Mouse (Mus musculus): ENCODE measurements around the gene Mmp20. TPM values are rescaled to one million over a fixed set of nuclear protein-coding genes. Genes with fewer than 3 reads are reported as not detected.

Gene Mmp20
- polyA plus RNA-seq, 1 experiment from 2014 or later, result not detected

DNA sequence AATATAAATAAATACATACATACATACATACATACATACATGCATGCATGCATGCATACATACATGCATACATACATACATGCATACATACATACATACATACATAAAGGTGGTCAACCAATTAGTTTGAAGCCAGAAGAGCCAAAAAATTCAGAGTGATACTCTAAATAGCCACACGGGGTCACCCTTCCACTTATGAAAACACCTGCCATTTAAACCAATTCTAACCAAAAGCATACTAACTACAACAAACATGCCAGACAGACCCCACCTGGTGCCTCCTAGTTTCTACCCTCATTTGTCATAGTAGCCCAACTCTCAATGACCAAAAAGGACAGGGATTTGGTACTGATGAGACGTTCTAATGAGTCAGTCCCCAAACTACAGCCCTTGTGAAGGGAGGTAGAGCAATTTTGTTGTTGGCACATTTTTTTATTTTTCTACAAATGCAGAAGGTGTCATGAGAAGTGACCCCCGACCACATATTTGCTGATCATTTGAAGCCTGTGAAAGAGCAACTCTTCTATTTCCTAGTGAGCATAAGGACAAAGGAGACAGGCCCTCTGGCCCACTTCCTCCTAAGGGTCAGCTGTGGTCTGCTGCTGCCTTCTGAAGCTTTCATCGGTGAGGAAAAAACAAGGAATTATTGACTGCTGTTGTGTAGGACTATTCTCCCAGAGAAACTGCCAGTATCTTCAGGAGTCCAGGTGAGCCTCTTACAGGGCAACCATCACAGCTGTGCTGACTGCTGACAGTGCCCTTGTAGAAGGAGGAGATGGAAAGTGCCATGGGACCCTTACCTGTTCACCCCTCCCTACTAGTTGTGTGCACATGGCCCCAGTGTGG is 86.3 kb downstream of the Mmp20 start:
- Histone ChIP-seq H3K9me3 (replicated peaks; ENCODE audit: control insufficient read depth, low read length) (no peaks in the 10 kb centered on the region), H3K4me3 (ENCODE audit: low read length) (no peak overlapping the region), H3K27me3 (ENCODE audit: control insufficient read depth, insufficient read depth, low read length) (no peaks in the 10 kb centered on the region), H3K36me3 (ENCODE audit: control insufficient read depth, insufficient read depth) (no peaks in the 10 kb centered on the region), H3K9ac (ENCODE audit: low read length) (no peak overlapping the region), H3K27ac (ENCODE audit: low read length) (no peak overlapping the region), H3K4me2 (ENCODE audit: low read depth, low read length) (no peak overlapping the region), H3K4me1 (ENCODE audit: control insufficient read depth, insufficient read depth, low read length) (no peaks in the 10 kb centered on the region)
- WGBS, result 29% methylated on average over 4 of the region's 4 CpGs
- ATAC-seq (replicated peaks; ENCODE audit: extremely low read depth, insufficient read depth, low FRiP score), result no peak

DNA sequence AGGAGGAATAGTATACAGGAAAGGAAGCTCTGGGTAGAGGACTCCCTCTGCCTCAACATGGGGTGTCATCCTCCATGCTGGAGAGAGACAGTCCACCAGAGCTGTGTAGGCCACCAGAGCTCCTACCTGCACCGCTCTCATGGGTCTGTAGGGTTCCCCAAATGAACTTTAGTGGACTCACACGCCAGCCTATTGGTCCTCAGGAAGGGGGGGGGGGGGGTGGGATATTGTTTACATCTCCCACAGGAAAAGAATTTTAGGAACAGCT is 86.8 kb downstream of the Mmp20 start:
- H3K4me3 ChIP-seq (ENCODE audit: low read length), result no peak overlapping the region
- no peaks in the 10 kb centered on the region for H3K36me3 ChIP-seq (ENCODE audit: control insufficient read depth, insufficient read depth)
- no peaks in the 10 kb centered on the region for H3K27me3 ChIP-seq (ENCODE audit: control insufficient read depth, insufficient read depth, low read length)
- H3K27ac ChIP-seq (ENCODE audit: low read length), result no peak overlapping the region
- no peaks in the 10 kb centered on the region for H3K4me1 ChIP-seq (ENCODE audit: control insufficient read depth, insufficient read depth, low read length)
- H3K4me2 ChIP-seq (ENCODE audit: low read depth, low read length), result no peak overlapping the region
- no peak overlapping the region for H3K9ac ChIP-seq (ENCODE audit: low read length)
- no peaks in the 10 kb centered on the region for H3K9me3 ChIP-seq (replicated peaks; ENCODE audit: control insufficient read depth, low read length)
- 76% methylated on average over 2 of the region's 2 CpGs for WGBS
- ATAC-seq (replicated peaks; ENCODE audit: extremely low read depth, insufficient read depth, low FRiP score), result no peak

DNA sequence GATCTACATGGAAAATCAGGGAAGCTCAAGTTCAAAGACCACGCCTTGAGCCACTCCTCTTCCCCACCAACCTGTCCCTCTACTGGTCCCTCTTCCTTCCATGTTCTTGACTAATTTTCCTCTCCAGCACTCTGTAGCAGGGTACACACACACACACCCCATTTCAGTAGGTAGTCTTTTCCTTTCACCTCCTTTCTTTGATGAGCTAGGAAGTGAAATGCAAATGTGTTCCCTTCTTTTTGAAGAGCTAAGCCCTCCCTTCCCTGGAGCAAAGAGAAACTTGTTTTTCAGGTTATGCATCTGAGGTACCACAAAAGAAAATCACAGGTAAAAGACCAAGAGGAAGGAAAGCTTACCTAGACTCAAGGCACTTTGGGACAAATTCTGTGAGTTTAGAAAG is 93.5 kb downstream of the Mmp20 start:
- no peak for ATAC-seq (replicated peaks; ENCODE audit: extremely low read depth, insufficient read depth, low FRiP score)
- Histone ChIP-seq H3K4me3 (ENCODE audit: low read length) (no peak overlapping the region), H3K9me3 (replicated peaks; ENCODE audit: control insufficient read depth, low read length) (no peaks in the 10 kb centered on the region), H3K36me3 (ENCODE audit: control insufficient read depth, insufficient read depth) (no peaks in the 10 kb centered on the region), H3K27ac (ENCODE audit: low read length) (no peak overlapping the region), H3K4me1 (ENCODE audit: control insufficient read depth, insufficient read depth, low read length) (no peaks in the 10 kb centered on the region), H3K4me2 (ENCODE audit: low read depth, low read length) (no peak overlapping the region), H3K27me3 (ENCODE audit: control insufficient read depth, insufficient read depth, low read length) (no peaks in the 10 kb centered on the region), H3K9ac (ENCODE audit: low read length) (no peak overlapping the region)
- WGBS, result 83% methylated on average over 1 of the region's 1 CpGs

Other genes starting within 250 kb of the Mmp20 start
- gene Mmp1b, start 240.2 kb upstream of the Mmp20 start, polyA plus RNA-seq (2015; fragmentation: Nextera tagmentation; extraction: Ambion mirVana), result not detected in 2 replicates
- gene Mmp3, start 182.4 kb upstream of the Mmp20 start, polyA plus RNA-seq (2015; fragmentation: Nextera tagmentation; extraction: Ambion mirVana), result not detected in 2 replicates
- not detected in 2 replicates for gene Mmp10, start 125.9 kb upstream of the Mmp20 start, polyA plus RNA-seq (2015; fragmentation: Nextera tagmentation; extraction: Ambion mirVana)
- gene Mmp8, start 69.8 kb upstream of the Mmp20 start, polyA plus RNA-seq (2015; fragmentation: Nextera tagmentation; extraction: Ambion mirVana), result 0.56 and 1.2 TPM in 2 replicates
- not detected in 2 replicates for gene Mmp27, start 56.8 kb upstream of the Mmp20 start, polyA plus RNA-seq (2015; fragmentation: Nextera tagmentation; extraction: Ambion mirVana)
- not detected in 2 replicates for gene Mmp7, start 63.9 kb downstream of the Mmp20 start, polyA plus RNA-seq (2015; fragmentation: Nextera tagmentation; extraction: Ambion mirVana)
- gene Tmem123, start 135.8 kb downstream of the Mmp20 start, polyA plus RNA-seq (2015; fragmentation: Nextera tagmentation; extraction: Ambion mirVana), result 89.0 and 104 TPM in 2 replicates
- gene Birc2, start 208.8 kb downstream of the Mmp20 start, polyA plus RNA-seq (2015; fragmentation: Nextera tagmentation; extraction: Ambion mirVana), result 27.9 and 29.7 TPM in 2 replicates
- 7.3 and 10.0 TPM in 2 replicates for gene Birc3, start 245.0 kb downstream of the Mmp20 start, polyA plus RNA-seq (2015; fragmentation: Nextera tagmentation; extraction: Ambion mirVana)